Mouse (Mus musculus) adrenal gland, adult 2 months (tissue): ENCODE results near the gene Foxn3. TPM values are rescaled to one million over a fixed set of nuclear protein-coding genes. Genes with fewer than 3 reads are reported as not detected.

Experiments
- DNase-seq: peaks from one replicate; pipeline ENCODE4 v3.0.0; 2021
- polyA plus RNA-seq: library from polyadenylated mRNA; depleted of rRNA; stranded (reverse); fragments of >200 nt; gene quantifications from 2 replicates; pipeline ENCODE4 v1.2.3, GENCODE M21; 2012
- total RNA-seq, 2 experiments: library from RNA; stranded (reverse); gene quantifications; 2 replicates each; pipeline ENCODE4 v1.2.3; 2021

Foxn3 gene
- total and polyA plus RNA-seq, 3 experiments, result 27.6 to 62.1 (median 60.7) TPM

- no peak for DNase-seq
Measured at GRCm38 (mm10) chr12:99467256-99467883, 96.0 kb downstream of the Foxn3 start.

GRCm38 (mm10) chr12:99466426-99466825 is 97.0 kb downstream of the Foxn3 start:
- DNase-seq, result no peak

GRCm38 (mm10) chr12:99464291-99464690 is 99.1 kb downstream of the Foxn3 start:
- DNase-seq, result no peak

GRCm38 (mm10) chr12:99462846-99463245 is 100.5 kb downstream of the Foxn3 start:
- DNase-seq, result no peak

- no peak for DNase-seq
Measured at GRCm38 (mm10) chr12:99462302-99462701, 101.1 kb downstream of the Foxn3 start.

- no peak for DNase-seq
Measured at GRCm38 (mm10) chr12:99457521-99458205, 105.7 kb downstream of the Foxn3 start.

- DNase-seq, result no peak
Measured at GRCm38 (mm10) chr12:99455580-99455979, 107.8 kb downstream of the Foxn3 start.

GRCm38 (mm10) chr12:99454394-99454793 is 109.0 kb downstream of the Foxn3 start:
- DNase-seq, result no peak

- no peak for DNase-seq
Measured at GRCm38 (mm10) chr12:99453797-99454196, 109.6 kb downstream of the Foxn3 start.

- no peak for DNase-seq
Measured at GRCm38 (mm10) chr12:99450076-99450475, 113.3 kb downstream of the Foxn3 start.

- DNase-seq, result no peak
Measured at GRCm38 (mm10) chr12:99447791-99448190, 115.6 kb downstream of the Foxn3 start.

- no peak for DNase-seq
Measured at GRCm38 (mm10) chr12:99445018-99445674, 118.2 kb downstream of the Foxn3 start.

- no peak for DNase-seq
Measured at GRCm38 (mm10) chr12:99442819-99443218, 120.6 kb downstream of the Foxn3 start.

- DNase-seq, result no peak
Measured at GRCm38 (mm10) chr12:99440953-99441352, 122.4 kb downstream of the Foxn3 start.

- DNase-seq, result no peak
Measured at GRCm38 (mm10) chr12:99440022-99440421, 123.4 kb downstream of the Foxn3 start.

GRCm38 (mm10) chr12:99435189-99435588 is 128.2 kb downstream of the Foxn3 start:
- DNase-seq, result no peak

GRCm38 (mm10) chr12:99433402-99433801 is 130.0 kb downstream of the Foxn3 start:
- peak; percentile 52 for DNase-seq

GRCm38 (mm10) chr12:99431541-99431940 is 131.8 kb downstream of the Foxn3 start:
- DNase-seq, result no peak

GRCm38 (mm10) chr12:99430992-99431391 is 132.4 kb downstream of the Foxn3 start:
- DNase-seq, result no peak

GRCm38 (mm10) chr12:99429101-99429500 is 134.3 kb downstream of the Foxn3 start:
- no peak for DNase-seq

- DNase-seq, result no peak
Measured at GRCm38 (mm10) chr12:99426207-99426916, 137.0 kb downstream of the Foxn3 start.

- DNase-seq, result no peak
Measured at GRCm38 (mm10) chr12:99419396-99419760, 144.0 kb downstream of the Foxn3 start.
